Mouse (Mus musculus): Measurements from ENCODE around the gene Cacna1a. TPM values are rescaled to one million over a fixed set of nuclear protein-coding genes. Genes with fewer than 3 reads are reported as not detected.

Gene Cacna1a
- total RNA-seq, 2 experiments from 2014 or later: 0.31 to 0.33 TPM

DNA sequence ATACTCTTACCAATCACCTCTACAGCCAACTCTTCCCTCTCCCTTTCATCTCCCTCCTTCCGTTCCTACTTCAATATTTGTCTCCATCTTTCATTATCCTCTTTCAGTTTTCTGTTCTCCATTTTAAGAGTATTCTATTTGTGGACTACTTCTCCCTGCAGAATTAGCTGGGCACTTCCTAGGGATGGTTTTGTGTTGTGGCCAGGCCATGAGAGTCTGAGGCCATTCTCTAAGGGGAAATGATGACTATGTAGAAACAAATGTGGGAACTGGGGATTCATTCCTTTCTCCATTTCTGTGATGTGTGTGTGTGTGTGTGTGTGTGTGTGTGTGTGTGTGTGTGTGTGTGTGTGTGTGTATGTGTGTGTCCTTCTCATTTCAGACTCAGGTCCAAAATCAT, 144.5 kb downstream of the Cacna1a start:
- peak; percentile 72 for ATAC-seq (ENCODE audit: poor library complexity, severe bottlenecking)

DNA sequence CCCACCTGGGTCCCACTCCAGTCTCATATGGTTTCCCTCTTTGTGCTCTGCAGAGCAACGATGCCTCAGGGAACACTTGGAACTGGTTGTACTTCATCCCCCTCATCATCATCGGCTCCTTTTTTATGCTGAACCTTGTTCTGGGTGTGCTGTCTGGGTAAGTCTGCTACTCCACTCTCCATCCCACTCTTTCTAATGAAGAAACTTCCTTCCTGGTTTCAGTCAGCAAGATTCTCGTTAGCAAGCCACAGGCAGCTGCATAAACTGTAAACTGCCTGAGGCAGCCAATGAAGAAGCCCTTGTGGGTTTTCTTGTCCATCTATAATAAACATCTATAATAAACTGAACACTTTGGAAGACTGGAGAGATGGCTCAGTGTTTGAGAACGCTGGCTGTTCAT, 145.1 kb downstream of the Cacna1a start:
- no peak for ATAC-seq (ENCODE audit: poor library complexity, severe bottlenecking)

DNA sequence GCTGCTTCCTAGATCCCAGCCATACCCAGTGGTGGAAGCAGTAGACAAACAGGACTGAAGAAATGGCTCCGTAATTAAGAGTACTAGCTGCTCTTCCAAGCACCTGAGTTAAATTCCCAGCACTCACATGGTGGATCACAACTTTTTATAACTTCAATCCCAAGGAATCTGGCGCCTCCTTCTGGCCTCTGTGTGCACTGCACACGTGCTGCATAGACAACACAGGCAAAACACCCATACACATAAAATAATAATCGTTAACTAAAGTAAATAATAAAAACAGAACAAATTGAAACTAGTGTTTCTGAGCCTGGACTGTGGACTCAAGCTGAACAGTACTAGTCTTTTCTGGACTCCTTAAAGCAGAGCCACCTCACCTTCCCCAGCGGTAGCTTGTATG, 148.7 kb downstream of the Cacna1a start:
- ATAC-seq (ENCODE audit: poor library complexity, severe bottlenecking): no peak

DNA sequence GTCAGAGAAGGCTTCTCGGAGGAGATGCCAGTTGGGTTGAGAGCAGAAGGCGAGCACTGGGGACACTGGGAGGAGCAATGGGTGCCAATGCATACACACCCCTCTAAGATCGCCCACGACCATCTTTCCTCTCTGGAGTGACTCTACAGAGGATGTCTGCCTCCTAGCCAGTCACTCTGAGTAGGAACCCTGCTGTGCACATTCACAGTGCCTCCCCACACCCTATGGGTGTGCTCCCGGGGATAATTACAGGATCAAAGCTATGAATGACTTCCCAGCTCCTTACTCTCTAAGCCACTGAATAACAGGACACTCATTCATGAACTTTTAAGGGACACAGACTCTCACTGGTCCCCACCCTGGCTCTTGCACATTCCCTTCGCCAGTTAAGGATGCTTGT, 151.1 kb downstream of the Cacna1a start:
- ATAC-seq (ENCODE audit: poor library complexity, severe bottlenecking): no peak

DNA sequence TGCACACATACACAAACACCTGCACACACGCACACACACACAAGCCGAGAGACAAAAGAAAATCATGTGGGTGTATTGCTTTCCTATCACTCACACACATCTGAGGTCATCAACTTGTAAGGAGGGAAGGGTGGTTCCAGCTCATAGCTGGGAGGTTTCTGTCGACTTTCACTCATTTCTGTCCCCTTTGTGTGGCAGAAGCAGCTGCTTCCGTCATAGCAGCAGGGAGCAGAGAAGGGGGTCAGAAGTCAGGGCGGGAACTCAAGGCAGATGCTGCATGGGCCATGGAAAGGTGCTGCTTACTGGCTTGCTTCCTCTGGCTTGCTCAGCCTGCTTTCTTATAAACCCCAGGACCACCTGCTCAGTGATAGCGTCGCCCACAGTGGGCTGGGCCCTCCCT, 154.2 kb downstream of the Cacna1a start:
- no peak for ATAC-seq (ENCODE audit: poor library complexity, severe bottlenecking)

DNA sequence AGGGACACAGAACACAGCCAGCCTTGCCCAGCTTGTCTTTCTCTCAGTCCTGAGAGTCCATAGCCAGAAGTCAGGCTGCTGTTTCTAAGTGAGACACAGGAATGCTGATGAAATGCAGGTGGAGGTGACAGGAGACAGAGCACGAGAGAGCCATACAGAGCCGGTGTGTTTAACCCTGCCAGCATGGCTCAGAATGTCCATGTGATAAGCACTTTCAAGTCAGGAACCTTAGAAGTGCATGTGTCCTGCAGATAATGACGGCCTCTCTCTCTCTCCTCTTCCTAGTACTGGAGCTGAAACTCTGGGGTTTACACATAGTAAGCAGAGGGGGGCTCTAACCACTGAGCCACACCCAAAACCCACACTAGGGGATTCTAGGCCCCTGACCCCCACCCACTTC, 157.3 kb downstream of the Cacna1a start:
- no peak for ATAC-seq (ENCODE audit: poor library complexity, severe bottlenecking)

DNA sequence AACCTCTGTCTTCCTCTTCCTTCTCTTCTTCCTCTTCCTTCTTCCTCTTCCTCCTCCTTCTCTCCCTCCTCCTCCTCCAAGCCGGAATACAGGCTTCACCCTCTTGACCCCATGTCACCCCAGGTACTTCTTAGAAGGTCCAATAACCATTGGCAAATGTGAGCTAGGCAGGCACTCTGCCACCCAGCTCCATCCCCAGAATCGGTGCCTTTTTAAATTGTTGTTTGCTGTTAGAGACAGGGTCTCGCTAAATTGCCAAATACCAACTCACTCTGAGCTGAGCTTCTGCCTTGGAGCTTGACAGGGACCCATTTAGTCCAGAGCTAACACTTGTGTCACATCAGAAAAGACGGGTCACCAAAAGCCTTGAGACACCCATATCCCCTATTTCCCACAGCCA, 164.2 kb downstream of the Cacna1a start:
- no peak for ATAC-seq (ENCODE audit: poor library complexity, severe bottlenecking)

DNA sequence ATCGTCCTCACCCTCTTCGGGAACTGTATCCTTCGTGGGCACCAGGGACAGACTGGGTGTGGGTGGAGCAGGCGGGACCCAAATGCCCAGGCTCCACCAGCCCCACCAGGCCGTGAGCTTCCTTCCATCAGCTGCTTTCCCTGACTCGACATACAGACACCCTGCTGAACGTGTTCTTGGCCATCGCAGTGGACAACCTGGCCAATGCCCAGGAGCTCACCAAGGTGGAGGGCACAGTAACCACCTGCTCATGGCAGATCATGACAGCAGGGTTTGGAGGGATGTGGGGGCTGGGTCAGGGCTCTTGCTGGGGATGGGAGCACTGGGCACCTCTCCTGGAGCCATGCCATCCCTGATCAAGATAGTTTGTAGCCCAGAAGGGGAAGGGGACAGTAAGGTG, 164.9 kb downstream of the Cacna1a start:
- ATAC-seq (ENCODE audit: poor library complexity, severe bottlenecking): no peak

DNA sequence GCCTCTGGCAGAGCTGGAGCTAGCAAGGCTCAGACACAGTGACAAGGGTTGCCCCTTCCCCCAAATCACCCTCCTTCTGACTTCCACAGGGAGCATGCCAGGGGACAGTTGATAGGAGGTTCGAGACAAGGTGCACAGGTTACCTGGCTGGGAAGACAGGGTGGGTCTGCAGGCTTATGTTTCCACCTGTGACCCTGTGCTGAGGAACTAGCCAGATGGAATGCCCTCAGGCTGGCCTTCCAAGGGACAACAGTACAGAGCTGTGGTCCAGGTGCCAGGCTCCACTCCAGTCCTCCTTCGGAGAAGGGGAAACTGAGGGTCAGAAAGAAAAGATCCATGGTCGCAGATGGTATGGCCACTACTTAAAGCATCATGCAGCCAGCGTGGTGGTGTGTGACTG, 165.4 kb downstream of the Cacna1a start:
- ATAC-seq (ENCODE audit: poor library complexity, severe bottlenecking): no peak

DNA sequence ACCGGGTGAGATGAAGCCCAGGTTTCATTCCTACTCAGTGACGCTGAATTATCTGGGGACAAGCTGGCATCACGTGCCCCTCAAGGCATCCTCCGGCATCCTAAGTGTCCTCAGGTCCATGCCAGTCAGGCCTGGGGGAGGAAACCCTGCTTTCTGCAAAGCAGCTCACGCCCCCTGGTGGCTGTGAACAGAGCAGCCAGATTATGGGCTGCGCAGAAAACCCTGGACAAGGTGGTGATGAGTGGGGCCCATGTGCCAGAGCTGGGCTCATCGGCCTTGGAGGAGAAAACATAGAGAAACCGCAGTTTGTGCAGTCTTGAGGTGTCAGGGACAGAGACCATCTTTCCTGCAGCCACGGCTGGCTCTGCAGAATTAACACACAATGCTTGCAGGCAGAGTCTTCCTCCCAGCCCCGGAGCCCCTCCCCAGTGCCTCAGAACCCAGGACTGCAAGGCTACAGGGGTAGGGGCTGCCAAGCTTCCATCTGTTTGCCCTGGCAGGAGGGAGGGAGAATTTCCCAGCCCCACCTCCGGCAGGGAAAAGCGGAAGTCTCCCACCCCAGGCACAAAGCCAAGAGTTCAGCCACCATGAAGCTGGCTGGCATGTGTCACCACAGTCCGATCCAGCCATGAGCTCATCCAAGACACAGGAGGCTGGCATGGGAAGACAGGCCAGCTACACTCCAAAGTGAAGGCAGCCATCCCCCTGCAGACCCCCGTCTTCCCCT, 166.2 kb downstream of the Cacna1a start:
- ATAC-seq (ENCODE audit: poor library complexity, severe bottlenecking): peak; percentile 59

DNA sequence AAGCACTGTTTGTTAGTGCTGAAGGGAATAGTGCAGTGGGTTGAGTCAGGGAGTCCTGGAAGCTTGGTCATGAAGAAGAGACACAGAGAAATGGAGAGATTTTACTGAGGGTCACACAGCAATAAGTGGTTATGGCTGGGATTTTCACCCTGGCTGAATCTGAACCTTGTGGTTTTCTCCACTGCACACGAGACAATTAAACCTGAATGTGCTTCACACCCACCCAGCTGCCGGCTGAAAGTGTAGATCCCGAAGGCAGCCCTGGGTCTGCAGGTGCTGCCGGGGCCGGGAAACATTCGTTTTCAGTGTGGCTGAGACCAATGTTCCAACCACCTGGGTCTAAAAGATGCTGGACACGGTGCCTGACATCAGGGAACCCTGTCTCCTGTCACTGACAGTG, 167.0 kb downstream of the Cacna1a start:
- ATAC-seq (ENCODE audit: poor library complexity, severe bottlenecking): no peak

DNA sequence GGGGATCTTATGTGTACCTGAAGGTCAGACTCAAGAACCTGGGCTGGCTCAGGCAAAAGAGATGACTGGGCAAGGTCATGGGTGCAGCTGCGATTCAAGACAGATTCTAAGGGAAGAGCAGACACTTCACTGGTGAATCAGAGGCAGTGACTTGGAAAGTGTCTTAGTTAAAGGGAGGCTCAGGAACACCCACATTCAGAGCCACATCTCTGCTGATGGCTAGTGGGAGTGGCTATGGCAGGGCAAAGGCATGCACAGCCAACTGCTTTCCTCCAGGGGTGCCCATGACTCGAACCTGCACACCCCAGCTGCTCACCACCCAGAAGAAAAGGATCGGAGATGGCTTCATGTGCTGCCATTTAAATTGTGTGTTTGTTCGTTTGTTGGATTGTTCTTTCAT, 169.7 kb downstream of the Cacna1a start:
- ATAC-seq (ENCODE audit: poor library complexity, severe bottlenecking): no peak

DNA sequence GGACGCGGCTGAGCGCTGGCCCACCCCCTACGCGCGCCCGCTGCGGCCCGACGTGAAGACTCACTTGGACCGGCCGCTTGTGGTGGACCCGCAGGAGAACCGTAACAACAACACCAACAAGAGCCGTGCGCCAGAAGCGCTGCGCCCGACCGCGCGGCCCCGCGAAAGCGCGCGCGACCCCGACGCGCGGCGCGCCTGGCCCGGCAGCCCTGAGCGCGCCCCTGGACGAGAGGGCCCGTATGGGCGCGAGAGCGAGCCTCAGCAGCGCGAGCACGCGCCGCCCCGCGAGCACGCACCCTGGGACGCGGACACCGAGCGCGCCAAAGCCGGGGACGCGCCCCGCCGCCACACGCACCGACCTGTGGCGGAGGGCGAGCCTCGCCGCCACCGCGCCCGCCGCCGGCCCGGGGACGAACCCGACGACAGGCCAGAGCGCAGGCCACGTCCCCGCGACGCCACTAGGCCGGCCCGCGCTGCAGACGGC, 170.9 kb downstream of the Cacna1a start:
- ATAC-seq (ENCODE audit: poor library complexity, severe bottlenecking): no peak

DNA sequence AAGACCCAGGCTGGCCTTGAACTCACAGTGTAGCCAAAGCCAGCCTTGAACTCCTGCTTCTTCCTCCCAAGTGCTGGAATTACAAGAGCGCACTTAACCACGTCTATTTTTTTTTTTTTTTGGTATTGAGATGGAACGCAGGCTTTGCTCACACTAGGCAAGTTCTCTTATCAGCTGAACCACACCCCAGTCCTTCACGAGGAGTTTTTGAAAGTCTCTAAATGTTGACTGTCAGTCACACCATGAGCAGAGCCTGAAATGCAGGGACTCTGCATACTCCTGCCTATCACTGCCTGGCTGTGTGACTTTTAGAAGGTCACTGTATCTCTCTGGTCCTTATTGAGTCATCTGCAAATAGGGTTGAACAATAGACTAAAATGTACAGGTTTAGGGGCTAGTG, 173.5 kb downstream of the Cacna1a start:
- no peak for ATAC-seq (ENCODE audit: poor library complexity, severe bottlenecking)

DNA sequence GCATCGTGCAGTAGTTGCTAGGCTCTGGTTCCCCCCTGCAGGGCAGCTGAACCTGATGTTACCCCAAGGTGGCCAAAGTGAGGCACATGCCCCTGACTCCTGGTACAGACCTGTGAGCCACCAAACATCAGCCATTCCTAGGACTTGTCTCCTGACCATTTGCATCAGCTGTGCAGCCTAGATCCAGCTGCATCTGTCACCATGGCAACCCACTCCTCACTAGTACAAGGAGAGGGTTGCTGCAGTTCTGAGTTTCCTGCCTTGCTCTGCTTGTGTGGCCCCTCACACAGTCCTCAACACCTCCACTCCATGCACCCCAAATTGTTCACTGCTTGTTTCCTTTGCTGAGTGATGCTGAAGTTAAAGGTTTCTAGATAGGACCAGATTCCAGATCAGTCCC, 175.8 kb downstream of the Cacna1a start:
- ATAC-seq (ENCODE audit: poor library complexity, severe bottlenecking): no peak

DNA sequence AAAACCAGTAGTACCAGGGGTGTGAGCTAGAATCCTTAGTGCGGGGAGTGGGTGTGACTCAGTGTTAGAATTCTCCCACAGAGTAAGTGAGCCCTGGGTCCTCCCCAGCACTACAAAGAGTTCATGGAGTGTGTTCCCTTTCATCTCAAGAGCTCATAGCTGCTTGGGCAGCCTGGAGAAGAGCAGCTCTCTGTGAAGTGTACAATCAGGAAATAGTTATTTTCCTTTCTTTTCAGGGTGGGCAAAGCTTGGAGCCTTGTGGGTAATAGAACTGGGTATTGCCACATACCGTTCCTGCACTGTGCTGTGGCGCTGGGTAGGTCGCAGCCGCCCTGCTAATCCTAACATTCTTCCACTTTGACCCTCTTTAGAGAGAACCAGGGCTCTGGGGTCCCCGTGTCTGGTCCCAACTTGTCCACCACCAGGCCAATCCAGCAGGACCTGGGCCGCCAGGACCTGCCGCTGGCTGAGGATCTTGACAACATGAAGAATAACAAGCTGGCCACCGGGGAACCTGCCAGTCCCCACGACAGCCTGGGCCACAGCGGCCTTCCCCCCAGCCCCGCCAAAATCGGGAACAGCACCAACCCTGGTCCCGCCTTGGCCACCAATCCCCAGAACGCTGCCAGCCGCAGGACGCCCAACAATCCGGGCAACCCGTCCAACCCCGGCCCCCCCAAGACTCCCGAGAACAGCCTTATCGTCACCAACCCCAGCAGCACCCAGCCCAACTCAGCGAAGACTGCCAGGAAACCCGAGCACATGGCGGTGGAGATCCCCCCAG, 177.5 kb downstream of the Cacna1a start:
- no peak for ATAC-seq (ENCODE audit: poor library complexity, severe bottlenecking)

DNA sequence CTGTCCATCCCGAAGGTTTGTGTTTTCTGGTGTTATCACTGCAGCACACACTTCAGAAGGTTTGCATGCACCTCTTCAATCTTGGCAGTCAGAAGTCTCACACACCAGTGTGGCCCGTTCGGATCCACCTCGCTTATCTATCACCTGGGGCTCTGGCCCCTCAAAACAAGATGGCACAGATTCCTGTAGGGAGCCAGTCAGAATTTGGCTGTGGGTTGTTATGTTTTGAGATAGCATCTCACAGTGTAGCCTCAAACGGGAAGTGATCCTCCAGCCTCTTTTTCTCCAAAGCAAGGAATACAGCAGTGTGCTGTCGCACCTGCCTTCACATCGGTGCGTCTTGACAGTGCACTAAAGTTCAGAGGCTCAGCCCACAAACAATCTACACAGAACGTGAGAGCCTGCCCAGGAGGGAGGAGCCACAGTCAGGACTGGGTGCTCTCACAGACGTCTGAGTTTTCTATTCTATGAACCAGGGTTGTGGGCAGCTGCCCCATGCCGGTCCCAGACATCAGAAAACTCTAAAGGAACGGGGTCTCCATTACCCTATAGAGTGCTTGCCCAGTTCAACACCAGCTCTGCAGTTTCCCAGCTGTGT, 178.7 kb downstream of the Cacna1a start:
- peak; percentile 8; the same call in 1 of the 2 replicates for ATAC-seq (ENCODE audit: poor library complexity, severe bottlenecking)

DNA sequence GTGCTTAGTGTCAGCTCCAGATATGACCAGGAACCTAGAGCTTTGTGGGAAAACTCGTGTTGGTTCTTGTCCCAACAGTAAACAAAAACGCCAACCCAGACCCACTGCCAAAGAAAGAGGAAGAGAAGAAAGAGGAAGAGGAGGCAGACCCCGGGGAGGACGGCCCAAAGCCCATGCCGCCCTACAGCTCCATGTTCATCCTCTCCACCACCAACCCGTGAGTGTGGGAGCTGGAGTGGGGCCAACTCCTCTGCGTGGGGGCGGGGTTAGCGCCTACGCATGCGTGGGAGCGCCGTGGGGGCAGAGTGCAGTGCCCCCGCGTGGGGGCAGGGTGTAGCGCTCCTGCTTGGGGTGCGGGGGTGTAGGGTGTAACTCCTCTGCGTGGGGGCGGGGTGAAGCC, 179.3 kb downstream of the Cacna1a start:
- peak; percentile 76 for ATAC-seq (ENCODE audit: poor library complexity, severe bottlenecking)

DNA sequence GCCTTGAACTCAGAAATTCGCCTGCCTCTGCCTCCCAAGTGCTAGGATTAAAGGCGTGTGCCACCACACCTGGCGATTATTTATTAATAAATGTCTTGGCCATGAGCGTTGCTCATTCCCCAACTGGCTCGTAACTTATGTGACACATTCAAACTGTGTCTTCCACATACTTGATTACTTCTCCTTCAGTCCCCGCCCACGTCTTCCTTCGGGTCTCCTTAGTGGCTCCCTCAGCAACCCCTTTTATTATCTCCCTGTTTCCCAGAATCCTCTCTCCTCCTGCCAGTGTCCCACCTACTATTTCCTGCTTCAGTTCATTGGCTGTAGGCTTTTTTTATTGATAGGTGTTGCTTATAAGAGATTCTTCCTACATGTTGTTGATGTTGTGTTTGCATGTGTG, 180.5 kb downstream of the Cacna1a start:
- no peak for ATAC-seq (ENCODE audit: poor library complexity, severe bottlenecking)

DNA sequence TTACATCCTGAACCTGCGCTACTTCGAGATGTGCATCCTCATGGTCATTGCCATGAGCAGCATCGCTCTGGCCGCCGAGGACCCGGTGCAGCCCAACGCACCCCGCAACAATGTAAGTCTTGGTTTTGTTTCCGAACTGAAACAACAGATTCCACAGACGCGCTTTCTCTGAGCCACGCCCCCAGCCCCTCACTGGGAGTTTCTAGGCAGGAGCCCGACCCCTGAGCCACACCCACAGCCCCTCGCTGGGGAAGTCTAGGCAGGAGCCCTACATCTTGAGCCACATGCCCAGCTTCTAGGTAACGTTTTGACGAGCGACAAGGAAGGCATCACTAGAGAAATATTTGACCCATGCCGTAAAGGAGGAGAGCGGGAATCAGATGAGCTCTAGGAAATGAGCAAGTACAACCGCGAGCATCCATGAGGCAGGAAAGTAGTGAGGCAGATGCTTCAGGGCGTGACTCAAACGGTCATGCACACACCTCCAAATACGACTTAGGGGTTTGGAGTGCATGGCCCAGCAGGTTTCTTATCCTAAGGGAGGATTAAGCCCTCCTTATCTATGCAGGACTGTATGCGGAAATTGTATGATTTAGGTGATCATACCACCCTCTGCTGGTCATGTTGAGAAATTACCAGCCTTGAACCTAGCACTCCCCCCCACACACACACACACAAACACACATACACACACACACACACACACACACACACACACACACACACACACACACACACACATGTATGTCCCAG, 181.9 kb downstream of the Cacna1a start:
- peak; percentile 43; the same call in 1 of the 2 replicates for ATAC-seq (ENCODE audit: poor library complexity, severe bottlenecking)

DNA sequence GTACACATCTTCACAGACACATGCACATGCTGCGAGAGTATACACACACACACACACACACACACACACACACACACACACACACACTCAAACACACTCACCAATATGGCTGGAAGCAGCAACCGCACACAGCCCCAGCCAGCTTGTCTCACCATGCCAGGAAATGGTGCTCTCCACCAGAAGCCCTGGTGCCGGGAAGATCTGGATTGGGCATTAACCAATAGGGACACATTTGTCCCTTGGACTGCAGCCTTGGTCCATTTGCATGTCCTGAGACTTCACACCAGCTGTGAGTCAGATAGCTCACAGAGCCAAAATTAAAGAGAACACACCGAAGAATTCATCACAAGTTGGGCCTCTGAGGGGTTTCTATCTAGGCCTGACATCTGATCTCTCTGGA, 189.2 kb downstream of the Cacna1a start:
- no peak for ATAC-seq (ENCODE audit: poor library complexity, severe bottlenecking)

Data from megakaryocyte, adult 5-6 weeks (primary cell).